Mouse (Mus musculus): ENCODE results near the gene Tmem206.

Gene Tmem206

GRCm38 (mm10) chr1:191396897-191397849 is 71.5 kb downstream of the Tmem206 start:
- peak; percentile 99 for DNase-seq (ENCODE audit: low spot score in 2 of 2)
